Mouse (Mus musculus): ENCODE measurements around the gene Prkce. TPM values are rescaled to one million over a fixed set of nuclear protein-coding genes. Genes with fewer than 3 reads are reported as not detected.
A peak's percentile ranks its signal among the peaks of the same experiment; 100 is the strongest.

The Prkce gene
- polyA plus RNA-seq, 1 experiment from 2014 or later: 5.0 TPM

DNA sequence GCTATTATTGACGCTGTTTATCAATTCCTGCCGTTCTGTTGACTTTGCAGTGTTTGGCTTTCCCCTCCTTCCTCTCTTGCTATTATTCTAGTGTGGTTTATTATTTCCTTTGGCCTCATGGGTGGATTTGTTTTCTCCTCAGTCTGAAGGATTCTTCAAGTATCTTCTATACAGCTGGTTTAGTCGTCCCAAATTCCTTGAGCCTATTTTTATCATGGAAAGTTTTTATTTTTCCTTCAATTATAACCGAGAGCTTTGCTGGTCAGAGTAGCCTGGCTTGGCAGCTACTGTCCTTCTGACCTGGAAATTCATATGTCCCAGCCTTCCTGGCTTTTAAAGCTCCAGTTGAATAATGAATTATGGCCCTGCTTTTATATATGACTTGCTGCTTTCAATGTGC is 361.8 kb downstream of the Prkce start:
- no peaks in the 10 kb centered on the region for H3K27me3 ChIP-seq (replicated peaks; ENCODE audit: control insufficient read depth, insufficient read depth, low read length)
- H3K9me3 ChIP-seq (ENCODE audit: control insufficient read depth, low read length): no peaks in the 10 kb centered on the region
- 0 out of 2 replicates have a peak, but pooled peaks cover 5% of the 10 kb centered on the region for H3K4me1 ChIP-seq (ENCODE audit: control insufficient read depth, insufficient read depth, low read length)
- H3K36me3 ChIP-seq (ENCODE audit: control insufficient read depth, insufficient read depth, low read length): no peaks in the 10 kb centered on the region
- WGBS: 49% methylated on average over 4 of the region's 4 CpGs
- H3K9ac ChIP-seq (ENCODE audit: low read depth, low read length): no peak overlapping the region
- no peak overlapping the region for H3K4me3 ChIP-seq (ENCODE audit: low read length)
- H3K4me2 ChIP-seq (ENCODE audit: low read depth, low read length): no peak overlapping the region
- no peak for ATAC-seq
- H3K27ac ChIP-seq (ENCODE audit: low read length): no peak overlapping the region

DNA sequence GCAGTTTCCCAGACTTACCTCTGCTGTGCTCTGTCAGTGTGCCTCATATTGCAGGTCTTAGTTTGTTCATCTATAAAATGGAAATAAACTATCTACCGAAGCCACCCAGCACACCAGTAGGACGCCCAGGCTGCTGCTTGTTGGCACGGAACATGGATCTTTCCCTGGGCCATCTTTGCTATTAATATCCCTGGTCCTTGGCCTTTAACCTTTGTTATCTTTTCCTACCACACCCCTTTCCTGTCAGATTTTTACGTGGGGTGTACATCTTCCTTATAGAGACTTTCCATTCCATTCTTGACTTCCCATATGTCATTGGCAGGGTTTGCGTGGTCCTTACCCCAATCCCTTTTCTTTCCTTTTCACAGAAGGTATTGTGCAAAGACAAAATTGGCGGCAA is 363.6 kb downstream of the Prkce start:
- 0 out of 2 replicates have a peak, but pooled peaks cover 5% of the 10 kb centered on the region for H3K4me1 ChIP-seq (ENCODE audit: control insufficient read depth, insufficient read depth, low read length)
- no peaks in the 10 kb centered on the region for H3K27me3 ChIP-seq (replicated peaks; ENCODE audit: control insufficient read depth, insufficient read depth, low read length)
- H3K4me3 ChIP-seq (ENCODE audit: low read length): no peak overlapping the region
- H3K4me2 ChIP-seq (ENCODE audit: low read depth, low read length): no peak overlapping the region
- H3K27ac ChIP-seq (ENCODE audit: low read length): no peak overlapping the region
- no peak overlapping the region for H3K9ac ChIP-seq (ENCODE audit: low read depth, low read length)
- WGBS: 73% methylated on average over 6 of the region's 6 CpGs
- no peaks in the 10 kb centered on the region for H3K36me3 ChIP-seq (ENCODE audit: control insufficient read depth, insufficient read depth, low read length)
- ATAC-seq: no peak
- no peaks in the 10 kb centered on the region for H3K9me3 ChIP-seq (ENCODE audit: control insufficient read depth, low read length)

DNA sequence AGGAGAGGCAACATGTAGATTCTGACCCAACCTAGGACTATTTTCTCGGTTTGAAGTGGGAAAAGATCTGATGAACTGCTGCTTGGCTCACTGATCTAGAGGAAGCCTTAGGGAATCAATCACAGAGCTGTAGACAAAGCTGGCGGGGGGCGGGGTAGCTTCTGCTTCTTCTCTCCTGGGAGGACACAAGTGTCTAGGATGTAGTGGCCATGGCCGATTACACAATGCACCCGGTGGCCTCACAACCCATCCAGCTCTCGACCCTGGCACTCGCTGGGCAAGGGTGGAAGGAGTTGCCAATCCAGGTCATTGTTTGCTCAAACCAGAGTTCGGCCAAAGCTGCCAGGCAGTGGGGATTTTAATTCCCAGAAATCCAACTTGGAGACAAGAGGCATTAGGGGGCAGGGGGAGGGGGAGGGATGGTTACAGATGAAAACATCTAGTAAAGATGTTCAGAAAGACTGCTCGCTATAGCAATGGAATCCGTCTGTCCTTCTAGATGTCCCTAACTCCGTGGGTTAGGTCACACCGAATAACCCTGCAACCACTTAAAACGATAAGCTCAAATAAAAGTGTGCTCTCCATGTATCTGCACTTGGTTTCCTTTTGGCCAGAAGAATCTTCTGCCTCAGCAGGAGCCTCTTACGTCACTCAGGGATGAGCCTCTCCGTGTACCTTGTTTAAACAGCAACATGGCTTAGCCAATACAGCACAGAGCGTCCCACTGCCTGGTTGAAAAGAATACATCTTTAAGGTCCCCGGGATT is 365.4 kb downstream of the Prkce start:
- H3K9ac ChIP-seq (ENCODE audit: low read depth, low read length): no peak overlapping the region
- ATAC-seq: no peak

DNA sequence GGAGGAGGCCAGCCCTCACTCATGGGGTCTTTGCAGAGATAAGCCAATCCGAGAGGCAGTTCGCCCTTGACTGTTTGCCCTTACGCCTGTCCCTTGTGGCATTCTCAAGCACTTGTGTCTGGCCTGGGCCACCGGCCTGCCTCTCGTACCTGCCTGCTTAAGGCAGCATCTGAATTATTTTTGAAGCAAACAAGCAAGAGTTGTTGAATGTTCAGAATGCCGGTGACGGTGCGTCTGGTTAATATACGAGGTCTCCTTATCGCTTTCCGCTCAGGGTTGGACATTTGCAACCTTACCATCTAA is 365.9 kb downstream of the Prkce start:
- no peak overlapping the region for H3K9ac ChIP-seq (ENCODE audit: low read depth, low read length)
- H3K27ac ChIP-seq (ENCODE audit: low read length): no peak overlapping the region
- 71% methylated on average over 11 of the region's 11 CpGs for WGBS
- no peaks in the 10 kb centered on the region for H3K9me3 ChIP-seq (ENCODE audit: control insufficient read depth, low read length)
- no peaks in the 10 kb centered on the region for H3K27me3 ChIP-seq (replicated peaks; ENCODE audit: control insufficient read depth, insufficient read depth, low read length)
- H3K4me3 ChIP-seq (ENCODE audit: low read length): no peak overlapping the region
- no peaks in the 10 kb centered on the region for H3K36me3 ChIP-seq (ENCODE audit: control insufficient read depth, insufficient read depth, low read length)
- H3K4me1 ChIP-seq (ENCODE audit: control insufficient read depth, insufficient read depth, low read length): peaks cover 5% of the 10 kb centered on the region; the same call in 1 of the 2 replicates
- no peak for ATAC-seq
- no peak overlapping the region for H3K4me2 ChIP-seq (ENCODE audit: low read depth, low read length)

More for the DNA sequence above, 365.4 kb downstream of the Prkce start:
- no peak overlapping the region for H3K4me3 ChIP-seq (ENCODE audit: low read length)
- H3K36me3 ChIP-seq (ENCODE audit: control insufficient read depth, insufficient read depth, low read length): no peaks in the 10 kb centered on the region
- peaks cover 5% of the 10 kb centered on the region; the same call in 1 of the 2 replicates for H3K4me1 ChIP-seq (ENCODE audit: control insufficient read depth, insufficient read depth, low read length)
- no peaks in the 10 kb centered on the region for H3K27me3 ChIP-seq (replicated peaks; ENCODE audit: control insufficient read depth, insufficient read depth, low read length)
- H3K9me3 ChIP-seq (ENCODE audit: control insufficient read depth, low read length): no peaks in the 10 kb centered on the region
- H3K27ac ChIP-seq (ENCODE audit: low read length): no peak overlapping the region
- H3K4me2 ChIP-seq (ENCODE audit: low read depth, low read length): no peak overlapping the region
- WGBS: 69% methylated on average over 17 of the region's 17 CpGs

DNA sequence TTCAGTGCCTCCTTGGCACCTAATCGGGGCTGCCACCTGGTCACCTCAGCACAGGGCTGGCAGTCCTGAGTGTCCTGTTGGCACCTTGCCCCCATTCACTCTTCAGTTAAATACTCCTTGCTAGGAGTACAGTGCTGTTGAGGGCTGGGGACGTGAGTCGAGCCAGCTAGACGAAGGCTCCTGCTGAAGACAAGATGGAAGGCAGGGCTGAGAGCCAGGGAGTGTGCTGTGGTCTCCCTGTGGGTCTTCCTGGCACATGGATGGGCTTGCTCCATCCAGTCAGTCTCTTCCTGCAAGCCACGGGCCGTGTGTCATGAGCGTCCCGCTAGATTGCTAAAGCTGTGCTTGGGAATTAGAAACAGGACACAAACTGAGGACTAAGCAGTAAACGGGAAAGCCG is 367.5 kb downstream of the Prkce start:
- H3K36me3 ChIP-seq (ENCODE audit: control insufficient read depth, insufficient read depth, low read length): no peaks in the 10 kb centered on the region
- 76% methylated on average over 10 of the region's 10 CpGs for whole genome bisulfite sequencing
- no peak overlapping the region for H3K9ac ChIP-seq (ENCODE audit: low read depth, low read length)
- peaks cover 7% of the 10 kb centered on the region; the same call in 1 of the 2 replicates for H3K4me1 ChIP-seq (ENCODE audit: control insufficient read depth, insufficient read depth, low read length)
- H3K27me3 ChIP-seq (replicated peaks; ENCODE audit: control insufficient read depth, insufficient read depth, low read length): no peaks in the 10 kb centered on the region
- H3K9me3 ChIP-seq (ENCODE audit: control insufficient read depth, low read length): no peaks in the 10 kb centered on the region
- peak; percentile 15 for ATAC-seq
- H3K4me2 ChIP-seq (ENCODE audit: low read depth, low read length): no peak overlapping the region
- 0 out of 2 replicates have a peak overlapping the region, but pooled peaks have one; percentile 31 for H3K27ac ChIP-seq (ENCODE audit: low read length)
- H3K4me3 ChIP-seq (ENCODE audit: low read length): no peak overlapping the region

DNA sequence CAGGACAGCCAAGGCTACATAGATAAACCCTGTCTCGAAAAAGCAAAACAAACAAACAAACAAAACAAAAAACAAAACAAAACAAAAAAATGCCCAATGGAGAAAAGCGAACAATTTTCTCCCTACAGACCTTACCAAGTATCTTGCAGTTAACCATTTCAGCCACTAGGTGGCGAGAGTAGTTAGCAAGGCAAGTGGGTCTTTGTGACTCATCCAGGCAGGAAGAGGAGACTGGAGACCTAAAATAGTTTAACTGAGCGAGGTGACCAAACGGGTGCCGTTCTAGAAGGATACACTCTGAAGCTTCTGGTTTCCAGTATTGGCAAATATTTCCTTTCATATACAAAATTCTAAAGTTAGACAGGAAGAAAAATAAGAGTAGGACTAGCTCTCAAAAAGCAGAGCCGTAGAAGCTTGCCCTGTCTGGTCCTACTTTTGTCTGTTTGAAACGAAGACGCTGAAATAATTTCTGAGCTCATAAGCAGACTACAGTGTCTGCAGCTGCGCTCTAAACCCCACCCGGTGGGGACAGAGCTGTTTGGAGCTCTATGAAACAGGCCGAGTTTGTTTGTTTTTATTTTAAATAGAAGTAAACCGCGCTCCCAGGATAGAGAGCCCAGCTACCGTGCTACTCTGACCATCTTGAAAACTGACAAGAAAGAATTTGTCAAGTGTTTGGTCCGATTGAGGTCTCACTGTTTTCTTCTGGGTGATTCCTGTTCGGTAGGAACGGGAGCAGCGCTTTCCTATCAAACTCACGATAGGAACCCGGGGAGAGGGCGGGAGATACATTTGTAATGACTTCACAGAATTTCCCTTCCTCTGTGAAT is 368.5 kb downstream of the Prkce start:
- H3K4me2 ChIP-seq (ENCODE audit: low read depth, low read length): peak overlapping the region; percentile 40
- H3K4me1 ChIP-seq (ENCODE audit: control insufficient read depth, insufficient read depth, low read length): peaks cover 7% of the 10 kb centered on the region; the same call in 1 of the 2 replicates
- peak overlapping the region; percentile 0; the same call in 1 of the 2 replicates for H3K9ac ChIP-seq (ENCODE audit: low read depth, low read length)
- H3K36me3 ChIP-seq (ENCODE audit: control insufficient read depth, insufficient read depth, low read length): no peaks in the 10 kb centered on the region
- H3K27ac ChIP-seq (ENCODE audit: low read length): 0 out of 2 replicates have a peak overlapping the region, but pooled peaks have one; percentile 6
- WGBS: 11% methylated on average over 22 of the region's 22 CpGs
- no peaks in the 10 kb centered on the region for H3K27me3 ChIP-seq (replicated peaks; ENCODE audit: control insufficient read depth, insufficient read depth, low read length)
- peak overlapping the region; percentile 10 for H3K4me3 ChIP-seq (ENCODE audit: low read length)
- H3K9me3 ChIP-seq (ENCODE audit: control insufficient read depth, low read length): no peaks in the 10 kb centered on the region
- ATAC-seq: peak; percentile 75

DNA sequence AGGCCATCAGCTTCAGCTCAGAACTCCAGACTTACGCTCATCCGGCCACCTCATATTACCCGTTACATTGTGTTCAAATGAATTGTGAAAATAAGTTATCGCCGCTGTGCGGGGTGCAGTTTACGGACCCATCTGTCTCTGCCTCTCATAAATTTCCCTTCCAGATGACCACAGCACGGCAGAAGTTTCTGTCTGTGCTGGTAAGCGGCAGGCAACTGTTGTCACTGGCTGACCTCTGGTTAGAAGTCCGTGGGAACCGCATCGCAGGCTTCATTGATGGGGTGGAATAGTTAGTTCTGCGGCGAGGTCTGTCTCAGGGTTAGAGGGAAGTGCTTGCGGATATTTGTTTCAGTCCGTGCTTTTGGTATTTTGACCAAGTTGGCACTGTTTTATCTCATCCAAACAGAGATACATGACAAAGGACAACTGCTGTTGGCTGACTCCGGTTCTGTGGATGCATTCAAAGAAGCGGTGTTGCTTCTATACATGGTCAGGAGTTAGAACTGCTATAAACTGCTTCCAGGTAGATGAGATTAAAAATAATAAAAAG is 372.4 kb downstream of the Prkce start:
- H3K9me3 ChIP-seq (ENCODE audit: control insufficient read depth, low read length): no peaks in the 10 kb centered on the region
- no peak overlapping the region for H3K4me2 ChIP-seq (ENCODE audit: low read depth, low read length)
- no peaks in the 10 kb centered on the region for H3K27me3 ChIP-seq (replicated peaks; ENCODE audit: control insufficient read depth, insufficient read depth, low read length)
- H3K36me3 ChIP-seq (ENCODE audit: control insufficient read depth, insufficient read depth, low read length): no peaks in the 10 kb centered on the region
- H3K4me3 ChIP-seq (ENCODE audit: low read length): no peak overlapping the region
- no peak for ATAC-seq
- 66% methylated on average over 18 of the region's 18 CpGs for WGBS
- peaks cover 4% of the 10 kb centered on the region; the same call in 1 of the 2 replicates for H3K4me1 ChIP-seq (ENCODE audit: control insufficient read depth, insufficient read depth, low read length)
- no peak overlapping the region for H3K9ac ChIP-seq (ENCODE audit: low read depth, low read length)
- H3K27ac ChIP-seq (ENCODE audit: low read length): no peak overlapping the region

DNA sequence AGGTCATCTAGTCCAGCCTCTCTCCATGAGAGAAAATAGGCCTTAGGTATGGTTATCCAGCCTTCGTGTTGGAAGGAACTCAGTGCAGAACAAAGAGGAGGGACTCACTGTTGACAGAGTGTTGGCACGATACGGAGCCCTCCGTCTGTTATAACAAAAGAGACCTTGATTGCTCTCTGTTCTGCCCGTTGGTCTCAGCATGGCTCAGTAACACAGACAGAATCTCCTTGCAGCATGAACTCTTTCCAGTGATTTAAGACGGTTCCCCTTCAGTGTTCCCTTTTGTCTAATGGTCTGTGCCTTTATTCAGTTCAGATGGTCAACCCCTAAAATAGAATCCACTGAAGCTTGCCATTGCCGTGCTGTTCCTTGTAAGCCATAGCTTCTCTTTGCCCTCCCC is 378.9 kb downstream of the Prkce start:
- no peak for ATAC-seq
- no peak overlapping the region for H3K4me3 ChIP-seq (ENCODE audit: low read length)
- no peak overlapping the region for H3K9ac ChIP-seq (ENCODE audit: low read depth, low read length)
- H3K27me3 ChIP-seq (replicated peaks; ENCODE audit: control insufficient read depth, insufficient read depth, low read length): no peaks in the 10 kb centered on the region
- H3K4me2 ChIP-seq (ENCODE audit: low read depth, low read length): no peak overlapping the region
- no peaks in the 10 kb centered on the region for H3K9me3 ChIP-seq (ENCODE audit: control insufficient read depth, low read length)
- no peak overlapping the region for H3K27ac ChIP-seq (ENCODE audit: low read length)
- 75% methylated on average over 7 of the region's 7 CpGs for WGBS
- no peaks in the 10 kb centered on the region for H3K36me3 ChIP-seq (ENCODE audit: control insufficient read depth, insufficient read depth, low read length)
- no peaks in the 10 kb centered on the region for H3K4me1 ChIP-seq (ENCODE audit: control insufficient read depth, insufficient read depth, low read length)

DNA sequence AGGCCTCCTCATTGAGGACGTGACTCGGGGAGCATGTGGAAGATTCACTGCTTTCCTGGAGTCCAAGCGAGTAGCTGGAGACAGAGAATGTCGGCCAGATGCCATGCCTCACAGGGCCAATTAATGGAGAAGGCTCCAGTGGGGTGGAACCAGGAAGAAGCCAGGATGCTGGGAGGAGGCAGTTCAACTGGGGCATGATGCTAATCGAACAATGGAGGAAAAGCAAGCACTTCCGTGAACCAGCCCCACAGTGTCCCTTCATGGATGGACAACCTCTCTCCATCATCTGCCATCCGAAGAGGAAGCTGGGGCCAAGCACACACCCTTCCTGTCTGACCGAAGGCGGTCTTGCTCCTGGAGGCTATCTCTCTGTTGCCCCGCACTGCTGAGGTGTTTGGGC is 381.5 kb downstream of the Prkce start:
- H3K9me3 ChIP-seq (ENCODE audit: control insufficient read depth, low read length): no peaks in the 10 kb centered on the region
- ATAC-seq: no peak
- H3K4me3 ChIP-seq (ENCODE audit: low read length): no peak overlapping the region
- 89% methylated on average over 10 of the region's 10 CpGs for WGBS
- no peaks in the 10 kb centered on the region for H3K36me3 ChIP-seq (ENCODE audit: control insufficient read depth, insufficient read depth, low read length)
- H3K9ac ChIP-seq (ENCODE audit: low read depth, low read length): no peak overlapping the region
- H3K27me3 ChIP-seq (replicated peaks; ENCODE audit: control insufficient read depth, insufficient read depth, low read length): no peaks in the 10 kb centered on the region
- H3K4me2 ChIP-seq (ENCODE audit: low read depth, low read length): no peak overlapping the region
- H3K27ac ChIP-seq (ENCODE audit: low read length): no peak overlapping the region
- no peaks in the 10 kb centered on the region for H3K4me1 ChIP-seq (ENCODE audit: control insufficient read depth, insufficient read depth, low read length)
